Mouse (Mus musculus): ENCODE results near the gene Fmod.

Fmod gene

GRCm38 (mm10) chr1:134057736-134058135, 20.7 kb downstream of the Fmod start:
- no peak for DNase-seq

DNA sequence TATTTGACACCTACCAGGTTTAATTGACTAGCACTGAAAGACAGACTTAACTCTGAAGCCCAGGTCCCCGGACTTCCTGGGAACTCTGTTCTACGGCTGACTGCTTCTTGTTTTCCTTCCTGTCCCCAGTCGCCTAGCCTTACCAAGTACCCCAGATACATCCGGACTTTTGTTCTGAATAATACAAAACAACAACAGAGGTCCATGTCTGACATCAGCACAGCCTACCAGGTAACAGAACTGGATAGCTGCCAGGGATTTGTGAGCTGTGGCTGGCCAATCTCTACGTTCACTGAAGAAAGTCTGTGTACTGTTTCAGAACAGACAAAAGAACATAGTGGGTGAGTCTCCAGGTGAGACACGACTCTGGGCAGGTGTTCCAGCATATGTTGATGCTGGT, 21.8 kb downstream of the Fmod start:
- peak in 1 of 2 experiments; percentile 17 for DNase-seq

DNA sequence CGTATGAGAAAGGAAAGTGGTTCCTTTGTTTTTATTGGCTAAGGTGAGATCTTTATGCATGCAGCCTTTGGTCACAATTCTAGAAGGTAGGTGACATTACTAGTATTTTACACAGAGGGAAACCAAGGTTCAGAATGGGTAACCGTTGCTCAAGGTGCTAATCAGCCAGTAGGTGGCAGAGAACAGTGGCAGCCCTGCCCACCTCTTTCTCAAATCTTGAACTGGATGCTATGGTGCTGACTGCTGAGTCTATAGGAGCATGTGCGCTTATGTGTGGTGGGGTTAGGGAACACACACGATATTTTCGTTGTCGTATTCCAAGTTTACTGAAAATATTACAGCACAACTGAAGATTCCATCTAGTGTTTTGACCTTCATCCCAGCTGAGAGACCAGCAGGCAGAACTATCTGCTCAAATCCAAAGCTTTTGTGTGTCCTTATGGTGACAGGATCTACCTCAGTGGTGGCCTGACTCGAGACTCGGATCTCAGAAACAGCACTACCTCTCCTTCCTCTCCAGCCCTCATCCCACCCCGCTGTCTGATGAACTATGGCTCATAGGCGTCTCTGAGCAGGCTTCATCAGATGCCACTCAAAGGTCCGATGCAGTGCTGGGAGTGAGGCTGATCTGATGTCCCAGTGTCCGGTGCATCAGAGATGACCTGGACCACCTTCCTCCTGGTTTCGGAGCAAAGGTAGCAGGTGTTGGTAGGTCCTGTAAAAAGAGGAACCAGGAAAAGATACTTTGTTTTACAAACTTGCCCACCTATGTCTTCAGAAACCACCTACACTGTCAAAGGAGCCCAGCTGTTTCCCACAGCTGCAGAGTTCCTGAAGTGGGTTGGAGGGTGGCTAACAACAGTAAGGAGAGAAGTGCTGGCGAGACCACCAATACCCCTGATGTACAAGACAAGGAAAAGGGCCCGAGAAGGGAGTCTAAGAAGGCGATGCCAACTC, 23.0 kb downstream of the Fmod start:
- DNase-seq = peak in 1 of 2 experiments; percentile 59

DNA sequence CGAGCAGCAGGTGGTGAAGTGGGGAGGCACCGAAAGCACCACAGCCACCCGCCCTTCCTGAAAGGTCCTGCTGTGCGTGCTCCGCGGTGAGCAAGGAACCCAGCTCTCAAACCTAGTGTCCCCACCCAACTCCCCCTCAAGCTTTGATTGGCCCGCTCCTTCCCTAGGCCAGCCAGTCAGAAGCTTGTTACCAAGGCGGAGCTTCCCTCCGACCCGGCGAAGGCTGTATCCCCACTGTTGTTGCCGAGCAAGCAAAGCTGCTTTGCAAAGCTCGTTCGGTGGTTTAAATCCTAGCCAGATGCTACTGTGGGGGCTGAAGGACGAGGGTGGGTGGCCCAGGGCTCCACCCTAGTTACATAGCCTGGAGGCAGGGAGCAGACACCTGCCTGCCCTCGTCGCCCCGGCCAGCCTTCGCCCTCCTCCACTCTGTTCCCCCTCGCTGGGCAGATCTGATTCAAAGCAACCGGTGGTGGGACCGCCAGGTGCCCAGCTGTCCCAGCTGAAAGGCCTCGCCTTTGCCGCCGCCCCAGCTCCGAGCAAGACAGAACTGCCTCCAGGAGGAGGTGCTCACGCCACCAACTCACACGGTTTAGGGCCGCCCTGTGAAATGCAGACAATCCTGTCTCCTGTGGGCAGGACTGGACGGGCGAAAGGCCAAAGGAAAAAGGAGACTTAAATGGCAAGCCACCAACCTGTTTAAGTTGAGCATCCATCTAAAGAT, 24.0 kb downstream of the Fmod start:
- peak; percentile 97 to 98 for DNase-seq

DNA sequence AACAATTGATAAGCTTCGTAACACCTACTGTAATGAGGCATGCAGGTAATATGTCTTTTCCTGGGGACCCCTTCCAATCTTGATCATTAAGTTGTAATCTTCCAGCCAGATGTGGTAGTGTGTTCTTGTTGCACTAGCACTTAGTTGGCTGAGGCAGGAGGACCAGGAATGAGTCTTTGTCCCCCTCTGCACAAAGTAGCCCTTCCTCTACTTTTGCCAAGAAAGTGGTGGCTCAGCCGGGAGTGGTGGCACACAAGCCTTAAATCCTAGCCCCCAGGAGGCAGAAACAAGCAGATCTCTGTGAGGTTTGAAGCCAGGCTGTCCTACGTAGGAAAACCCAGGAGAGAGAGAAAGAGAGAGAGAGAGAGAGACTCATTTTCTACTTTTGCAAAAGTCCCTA, 24.9 kb downstream of the Fmod start:
- DNase-seq = no peak

- DNase-seq = no peak
Measured at GRCm38 (mm10) chr1:134062411-134063085, 25.5 kb downstream of the Fmod start.

GRCm38 (mm10) chr1:134063086-134063772, 26.2 kb downstream of the Fmod start:
- DNase-seq = peak; percentile 73 to 79

GRCm38 (mm10) chr1:134063773-134064125, 26.7 kb downstream of the Fmod start:
- peak in 1 of 2 experiments; percentile 64 for DNase-seq

GRCm38 (mm10) chr1:134064296-134064831, 27.3 kb downstream of the Fmod start:
- no peak for DNase-seq

GRCm38 (mm10) chr1:134065241-134065809, 28.3 kb downstream of the Fmod start:
- DNase-seq = peak; percentile 72 to 76

DNA sequence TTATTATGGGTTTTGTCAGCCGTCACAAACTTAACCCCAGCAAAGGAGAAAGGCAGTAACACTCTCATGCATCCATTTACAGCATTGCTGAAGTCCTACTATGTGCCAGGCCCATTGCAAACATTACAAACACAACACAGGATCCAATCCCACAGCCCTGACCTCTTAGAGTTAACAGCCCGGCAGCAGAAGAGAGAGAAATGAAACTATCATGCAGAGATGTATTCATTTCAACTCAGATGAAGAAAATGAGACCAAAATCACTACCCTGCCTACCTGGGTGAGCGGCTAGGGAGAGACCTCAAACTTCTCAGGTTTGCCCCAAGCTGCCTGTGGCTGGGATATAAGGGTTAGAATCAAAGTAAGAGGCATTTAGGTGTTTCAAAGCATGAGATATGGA, 29.5 kb downstream of the Fmod start:
- DNase-seq = no peak

DNA sequence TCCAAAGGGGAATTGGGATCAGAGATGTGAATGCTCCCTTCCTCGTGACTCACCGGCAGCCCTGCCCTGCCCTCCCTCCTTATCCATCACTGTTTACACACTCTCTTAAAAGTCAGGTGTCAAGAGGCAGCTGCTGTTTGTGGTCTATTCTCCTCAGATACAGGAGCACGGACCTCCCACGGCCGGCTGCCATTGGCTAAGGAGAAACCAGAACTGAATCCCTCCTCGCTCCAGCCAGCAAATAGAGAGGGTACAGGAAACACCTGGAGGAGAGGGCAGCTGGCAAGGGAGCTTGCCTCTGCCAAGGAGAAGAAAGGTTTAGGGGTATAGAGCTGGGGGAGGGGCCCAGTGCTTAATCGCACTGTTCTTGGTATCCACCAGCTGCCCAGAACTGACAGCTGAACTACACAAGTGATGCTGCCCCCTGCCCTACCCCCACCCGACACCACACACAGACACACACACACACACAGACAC, 30.1 kb downstream of the Fmod start:
- peak; percentile 93 to 95 for DNase-seq

DNA sequence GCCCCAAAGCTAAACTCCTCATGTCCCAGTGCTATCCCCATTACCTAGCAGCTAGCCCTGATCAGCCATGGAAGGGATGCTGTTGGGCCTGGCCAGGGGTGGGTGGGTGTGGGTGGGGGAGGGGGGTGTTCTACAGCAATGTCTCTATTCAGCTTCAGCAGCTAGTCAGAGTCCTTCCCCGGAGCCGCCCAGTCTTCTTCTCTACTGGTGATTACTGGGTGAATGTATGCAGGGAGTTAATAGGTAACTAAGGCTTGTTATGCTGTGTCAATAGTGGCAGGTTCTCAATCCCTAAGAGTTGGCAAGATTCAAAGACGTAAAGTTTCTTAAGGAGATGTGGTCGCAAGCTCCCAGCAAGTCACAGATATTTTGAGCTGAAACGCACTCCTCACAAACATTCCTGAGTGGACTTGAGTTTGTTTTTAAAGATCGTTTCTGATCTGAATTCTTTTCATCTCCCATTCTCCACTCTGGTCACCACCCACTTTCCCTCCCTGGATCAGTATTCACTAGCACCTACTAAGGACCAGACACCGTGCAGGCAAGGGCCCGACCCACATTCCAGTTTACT, 33.1 kb downstream of the Fmod start:
- no peak for DNase-seq

GRCm38 (mm10) chr1:134071411-134072018, 34.5 kb downstream of the Fmod start:
- DNase-seq = peak; percentile 82 to 89

- DNase-seq = no peak
Measured at GRCm38 (mm10) chr1:134073061-134073564, 36.1 kb downstream of the Fmod start.

- DNase-seq = no peak
Measured at GRCm38 (mm10) chr1:134073658-134074057, 36.6 kb downstream of the Fmod start.

GRCm38 (mm10) chr1:134074184-134074583, 37.1 kb downstream of the Fmod start:
- no peak for DNase-seq

GRCm38 (mm10) chr1:134074606-134075005, 37.6 kb downstream of the Fmod start:
- DNase-seq = no peak

- DNase-seq = no peak
Measured at GRCm38 (mm10) chr1:134075532-134075931, 38.5 kb downstream of the Fmod start.

DNA sequence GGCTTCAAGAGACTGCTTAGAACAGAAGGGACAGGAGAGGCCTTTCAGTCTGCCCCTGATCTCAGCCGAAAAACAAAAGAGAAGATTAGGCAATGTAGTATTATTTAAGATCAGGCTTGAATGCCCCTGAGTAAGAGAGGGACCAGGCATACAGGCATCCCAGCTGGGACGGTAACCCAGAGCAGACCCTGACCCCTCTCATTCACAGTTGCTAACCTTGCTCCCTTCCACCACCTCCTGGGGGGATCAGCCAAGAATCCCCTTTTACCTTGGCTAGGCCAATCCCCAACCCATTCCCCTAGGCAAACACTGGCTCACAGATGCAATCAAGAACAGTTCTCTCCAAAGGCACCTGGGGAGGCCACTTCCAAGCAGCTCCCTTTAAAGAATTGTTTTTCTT, 39.7 kb downstream of the Fmod start:
- no peak for DNase-seq

Data from lung, adult 18-20 months (tissue).